Mouse (Mus musculus) neural tube, embryonic 12.5 days (tissue): ENCODE measurements around the gene Gm17364. TPM values are rescaled to one million over a fixed set of nuclear protein-coding genes. Genes with fewer than 3 reads are reported as not detected.

ENCODE experiments used
- ATAC-seq: fragments of 200-750 bp; cut with Nextera tagmentation; 2 replicates; pipeline ENCODE4 v1.8.0; 2017; ENCODE audit warnings: low read depth, mild to moderate bottlenecking, moderate TSS enrichment, moderate library complexity; ENCODE audit not compliant: low FRiP score
- H3K27ac ChIP-seq: fragments of 300-500 bp; sonication (generic); 2 replicates; pipeline ENCODE4 v1.5.1; 2016
- H3K27me3 ChIP-seq: fragments of 300-500 bp; sonication (generic); replicated peaks from 2 replicates; pipeline ENCODE4 v1.6.1; 2016; ENCODE audit warnings: mild to moderate bottlenecking
- H3K36me3 ChIP-seq: fragments of 300-500 bp; sonication (generic); 2 replicates; pipeline ENCODE4 v1.6.1; 2016; ENCODE audit warnings: mild to moderate bottlenecking
- H3K4me1 ChIP-seq: fragments of 300-500 bp; sonication (generic); 2 replicates; pipeline ENCODE4 v1.6.1; 2016
- H3K4me2 ChIP-seq: fragments of 300-500 bp; sonication (generic); replicated peaks from 2 replicates; pipeline ENCODE4 v1.6.1; 2016; ENCODE audit warnings: mild to moderate bottlenecking
- H3K4me3 ChIP-seq: fragments of 300-500 bp; sonication (generic); 2 replicates; pipeline ENCODE4 v1.5.1; 2016
- H3K9ac ChIP-seq: fragments of 300-500 bp; sonication (generic); 2 replicates; pipeline ENCODE4 v1.6.1; 2016; ENCODE audit warnings: mild to moderate bottlenecking
- H3K9me3 ChIP-seq: fragments of 300-500 bp; sonication (generic); 2 replicates; pipeline ENCODE4 v1.6.1; 2016; ENCODE audit warnings: mild to moderate bottlenecking
- WGBS: fragments of 180-500 bp; shearing (Covaris S2); methylation state at CpG from one replicate; pipeline ENCODE4 v1.1.7; 2016; 5-methylcytosine and 5-hydroxymethylcytosine counted together
- polyA plus RNA-seq: library from polyadenylated mRNA; unstranded; fragments of >200 nt; fragmentation: Nextera tagmentation; extraction: Ambion mirVana; gene quantifications from 2 replicates; pipeline ENCODE4 v1.2.1, GENCODE M21; 2016

The Gm17364 gene
- not detected in 2 replicates for polyA plus RNA-seq

DNA sequence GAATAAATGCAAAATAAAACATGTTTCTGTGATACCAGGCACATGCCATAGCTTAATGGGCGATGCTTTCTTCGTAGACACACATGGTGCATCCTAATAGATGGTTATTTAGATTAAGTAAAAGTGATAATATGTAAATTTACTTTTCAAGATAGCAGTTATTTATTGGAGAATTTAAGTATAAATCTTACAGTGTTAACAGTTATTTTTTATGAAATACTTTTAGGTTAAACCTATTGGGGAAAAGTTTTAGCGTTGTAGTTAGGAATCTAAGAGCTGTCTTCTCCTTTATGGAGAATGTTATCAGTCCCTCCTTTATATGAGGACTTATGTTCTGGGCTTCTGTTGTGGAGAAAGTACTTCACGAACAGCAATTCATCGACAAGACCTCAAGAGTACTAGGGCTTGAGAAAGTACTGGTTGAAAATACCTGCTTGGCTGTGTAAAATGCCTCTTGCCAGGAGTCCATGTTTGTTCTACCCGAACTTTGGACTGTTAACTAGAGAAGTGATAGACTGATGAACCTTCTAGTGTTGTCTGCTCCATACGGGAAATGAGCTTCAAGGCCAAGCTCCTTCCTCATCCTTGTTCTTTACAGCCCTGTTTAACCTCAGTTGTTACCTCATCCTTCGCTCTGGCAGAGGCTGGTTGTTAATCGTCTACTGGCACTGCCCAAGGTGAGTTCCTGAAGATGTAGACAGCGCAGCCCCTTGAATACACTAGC lies at the start of gene Gm17364:
Gene Gm17364 (minus strand): TSS at position 51 of the 724 bp plus-strand sequence.
- Histone ChIP-seq H3K4me2 (no peak within 1 kb of the TSS), H3K36me3 (no peaks in the 10 kb centered on the region), H3K9me3 (no peaks in the 10 kb centered on the region; the same call in 1 of the 2 replicates), H3K4me3 (no peak within 1 kb of the TSS), H3K9ac (no peak within 1 kb of the TSS), H3K27ac (no peak within 1 kb of the TSS), H3K27me3 (no peaks in the 10 kb centered on the region), H3K4me1 (no peaks in the 10 kb centered on the region)
- no peak for ATAC-seq
- WGBS = 95% methylated on average over 10 of the region's 10 CpGs

DNA sequence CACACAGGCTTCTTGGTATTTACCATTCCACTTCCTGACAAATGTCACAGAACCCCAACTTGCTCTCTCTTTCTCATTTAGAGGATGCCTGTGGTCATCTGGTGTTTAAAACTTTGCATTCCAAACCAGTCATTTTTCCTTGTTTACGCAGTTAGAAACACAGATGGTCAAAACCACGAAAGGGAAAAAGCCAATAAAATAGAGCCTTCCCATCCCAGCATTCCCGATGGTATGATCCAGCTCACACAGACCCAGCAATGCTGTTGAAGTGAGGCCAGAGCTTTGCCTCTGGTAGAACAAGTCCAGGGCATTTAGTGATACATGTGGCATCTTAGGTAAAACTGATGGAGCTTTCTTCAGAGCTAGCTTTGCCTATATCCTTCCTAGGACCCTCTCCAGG lies 47.7 kb upstream of the Gm17364 start:
- no peak overlapping the region for H3K4me2 ChIP-seq
- no peaks in the 10 kb centered on the region for H3K27me3 ChIP-seq
- 0 out of 2 replicates have a peak, but pooled peaks cover 2% of the 10 kb centered on the region for H3K4me1 ChIP-seq
- no peak overlapping the region for H3K27ac ChIP-seq
- no peaks in the 10 kb centered on the region for H3K9me3 ChIP-seq
- H3K9ac ChIP-seq = no peak overlapping the region
- H3K36me3 ChIP-seq = peaks cover 20% of the 10 kb centered on the region
- H3K4me3 ChIP-seq = no peak overlapping the region
- 91% methylated on average over 3 of the region's 3 CpGs for WGBS
- ATAC-seq = no peak

DNA sequence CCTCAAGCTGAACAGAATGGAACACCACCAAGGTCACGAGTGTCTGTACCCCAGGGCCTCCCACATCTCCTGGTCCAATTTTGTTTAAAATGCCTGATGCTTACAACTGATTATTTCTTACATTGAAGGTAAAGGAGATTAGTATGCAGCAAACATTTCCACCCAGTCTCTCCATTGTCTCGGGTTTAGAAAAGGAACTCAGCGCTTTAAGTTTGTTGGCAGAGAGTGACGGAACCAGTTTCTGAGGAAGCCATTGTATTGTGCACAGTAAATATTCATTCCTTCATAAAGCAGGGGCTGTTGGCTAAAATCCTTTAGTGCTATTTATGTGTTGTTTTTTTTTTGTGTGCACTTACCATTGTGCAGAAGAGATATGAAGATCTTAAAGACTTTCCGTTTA lies 47.0 kb upstream of the Gm17364 start:
- H3K4me3 ChIP-seq = no peak overlapping the region
- no peaks in the 10 kb centered on the region for H3K9me3 ChIP-seq
- 0 out of 2 replicates have a peak, but pooled peaks cover 2% of the 10 kb centered on the region for H3K4me1 ChIP-seq
- no peak overlapping the region for H3K4me2 ChIP-seq
- no peak overlapping the region for H3K9ac ChIP-seq
- peaks cover 27% of the 10 kb centered on the region for H3K36me3 ChIP-seq
- no peak overlapping the region for H3K27ac ChIP-seq
- WGBS = 61% methylated on average over 5 of the region's 5 CpGs
- no peaks in the 10 kb centered on the region for H3K27me3 ChIP-seq
- ATAC-seq = no peak

DNA sequence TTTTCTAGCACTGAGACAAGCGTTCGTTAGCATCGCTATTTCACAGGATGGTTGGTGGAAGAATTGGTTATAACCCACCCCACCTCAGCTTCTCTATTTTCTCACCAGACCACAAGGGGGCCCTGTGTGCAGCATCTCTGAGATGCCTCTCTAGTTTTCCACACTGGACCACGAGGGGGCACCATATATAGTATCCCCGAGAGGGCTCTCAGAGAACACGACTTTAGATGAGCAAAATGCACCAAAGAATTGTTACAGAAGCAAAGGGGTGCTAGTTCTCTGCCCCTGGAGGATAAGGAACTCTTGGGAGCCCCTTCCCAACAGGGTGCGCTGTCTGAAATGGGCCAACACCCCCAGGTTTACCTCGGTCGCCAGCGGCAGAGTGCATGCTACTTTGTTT lies 28.9 kb upstream of the Gm17364 start:
- H3K9me3 ChIP-seq = no peaks in the 10 kb centered on the region
- peaks cover 5% of the 10 kb centered on the region; the same call in 1 of the 2 replicates for H3K4me1 ChIP-seq
- H3K36me3 ChIP-seq = no peaks in the 10 kb centered on the region
- H3K4me2 ChIP-seq = no peak overlapping the region
- no peaks in the 10 kb centered on the region for H3K27me3 ChIP-seq
- 67% methylated on average over 10 of the region's 10 CpGs for WGBS
- ATAC-seq = no peak
- no peak overlapping the region for H3K27ac ChIP-seq
- no peak overlapping the region for H3K9ac ChIP-seq
- H3K4me3 ChIP-seq = no peak overlapping the region

DNA sequence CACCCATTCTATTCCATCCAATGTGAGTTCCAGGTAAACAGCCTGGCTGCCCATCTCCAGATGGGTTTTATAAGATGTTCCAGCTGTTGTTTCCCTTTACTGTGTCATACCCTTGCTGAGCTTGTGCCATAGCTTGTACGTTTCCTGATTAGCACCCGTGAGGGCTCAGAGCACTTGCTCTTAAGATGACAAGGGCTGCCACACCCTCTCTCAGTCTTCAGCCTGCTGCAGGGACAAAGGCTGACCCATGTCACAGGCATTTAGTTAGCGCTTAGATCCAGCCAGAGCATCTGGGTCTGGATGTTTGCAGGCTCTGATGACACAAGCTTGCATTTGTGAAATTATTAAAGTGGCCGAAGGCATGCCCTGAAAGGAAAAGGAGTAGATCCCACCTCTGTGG lies 26.3 kb upstream of the Gm17364 start:
- Histone ChIP-seq H3K4me3 (no peak overlapping the region), H3K9me3 (no peaks in the 10 kb centered on the region), H3K27ac (no peak overlapping the region), H3K4me2 (no peak overlapping the region), H3K27me3 (no peaks in the 10 kb centered on the region), H3K36me3 (no peaks in the 10 kb centered on the region), H3K9ac (no peak overlapping the region), H3K4me1 (peaks cover 12% of the 10 kb centered on the region)
- WGBS = 46% methylated on average over 4 of the region's 4 CpGs
- ATAC-seq = no peak

DNA sequence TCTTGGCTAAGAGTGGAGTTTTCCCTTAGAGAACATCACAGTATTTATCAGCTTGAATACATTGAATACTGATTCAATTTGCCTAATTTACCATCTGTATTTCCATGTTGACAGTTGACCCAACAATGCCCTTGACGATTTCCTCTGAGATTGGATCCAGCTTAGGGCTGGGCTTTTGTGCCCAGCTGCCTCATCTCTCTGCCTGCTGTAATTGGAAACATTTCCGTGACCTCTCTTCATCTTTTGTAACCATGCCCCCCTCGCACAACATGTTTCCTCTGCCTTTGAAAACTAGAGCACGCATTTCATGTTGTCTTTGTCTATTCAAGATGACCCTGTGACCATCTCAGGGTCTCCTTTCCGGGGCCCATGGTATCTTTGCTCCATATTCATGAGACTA lies 25.2 kb upstream of the Gm17364 start:
- Histone ChIP-seq H3K4me3 (no peak overlapping the region), H3K9me3 (no peaks in the 10 kb centered on the region), H3K4me1 (peaks cover 13% of the 10 kb centered on the region), H3K4me2 (no peak overlapping the region), H3K27ac (no peak overlapping the region), H3K9ac (no peak overlapping the region), H3K27me3 (no peaks in the 10 kb centered on the region), H3K36me3 (no peaks in the 10 kb centered on the region)
- WGBS = 10% methylated on average over 5 of the region's 5 CpGs
- ATAC-seq = no peak

DNA sequence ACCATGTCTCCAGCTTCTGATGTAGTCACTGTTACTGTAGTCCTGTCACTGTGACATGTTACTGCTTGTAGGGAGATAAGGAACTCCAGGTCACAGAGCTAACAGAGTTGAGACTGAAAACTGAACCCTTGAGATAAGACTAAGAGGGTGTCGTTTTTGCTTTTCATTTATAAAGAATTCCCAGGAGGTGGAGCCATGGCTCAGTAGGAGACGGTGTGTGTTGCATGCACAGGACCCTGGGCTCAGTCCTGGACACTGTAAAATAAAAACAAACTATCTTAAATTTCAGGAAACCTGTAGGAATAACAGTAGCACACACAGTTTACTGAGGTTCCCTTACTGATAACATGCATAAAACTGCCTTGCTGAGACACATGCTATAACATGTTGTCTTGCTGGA lies 24.8 kb upstream of the Gm17364 start:
- 31% methylated on average over 2 of the region's 2 CpGs for WGBS
- Histone ChIP-seq H3K9ac (no peak overlapping the region), H3K27ac (no peak overlapping the region), H3K4me3 (no peak overlapping the region), H3K4me1 (peaks cover 17% of the 10 kb centered on the region), H3K27me3 (no peaks in the 10 kb centered on the region), H3K36me3 (no peaks in the 10 kb centered on the region), H3K9me3 (no peaks in the 10 kb centered on the region), H3K4me2 (no peak overlapping the region)
- no peak for ATAC-seq

DNA sequence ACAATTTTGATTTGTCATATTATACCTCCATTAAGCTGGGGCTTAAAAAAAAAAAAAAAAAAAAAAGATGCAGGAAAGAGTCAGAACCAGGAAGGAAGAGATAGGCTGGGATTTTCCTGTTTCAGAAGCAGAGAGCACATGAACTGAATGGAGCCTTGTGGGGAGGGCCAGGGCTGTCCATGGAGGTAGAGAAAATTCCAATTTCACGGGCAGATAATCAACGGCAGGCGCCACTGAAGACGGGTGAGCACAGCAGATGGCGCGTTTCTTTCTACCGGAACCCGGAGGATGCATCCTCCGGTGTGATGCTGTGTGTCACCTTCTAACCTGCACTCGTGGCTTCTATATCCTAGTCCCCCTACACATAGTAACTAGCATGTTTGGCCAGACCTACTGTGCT lies 22.6 kb upstream of the Gm17364 start:
- Histone ChIP-seq H3K27ac (no peak overlapping the region), H3K4me1 (peaks cover 22% of the 10 kb centered on the region), H3K27me3 (no peaks in the 10 kb centered on the region), H3K9ac (no peak overlapping the region), H3K36me3 (no peaks in the 10 kb centered on the region), H3K4me2 (peak overlapping the region; percentile 29), H3K4me3 (no peak overlapping the region), H3K9me3 (0 out of 2 replicates have a peak, but pooled peaks cover 2% of the 10 kb centered on the region)
- ATAC-seq = peak; percentile 52; the same call in 1 of the 2 replicates
- WGBS = 28% methylated on average over 10 of the region's 10 CpGs

DNA sequence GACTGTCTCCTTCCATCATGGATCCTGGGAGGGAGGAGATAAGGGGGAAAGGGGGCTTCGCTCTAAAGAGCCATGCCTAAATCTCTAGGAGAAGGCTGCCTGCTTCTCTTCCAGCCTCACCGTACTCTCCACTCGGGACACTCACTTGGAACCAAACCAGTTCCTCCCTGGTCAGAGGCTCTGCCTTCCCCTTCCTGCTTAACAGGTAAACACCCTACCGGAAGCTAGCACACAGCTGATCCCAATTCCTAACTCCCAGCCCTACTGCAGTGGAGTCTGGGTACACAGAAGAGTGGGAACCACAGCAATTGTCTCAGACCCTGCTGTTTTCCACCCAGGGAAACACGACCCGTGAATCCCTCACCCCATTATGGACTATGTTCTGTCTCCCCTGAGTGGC lies 22.1 kb upstream of the Gm17364 start:
- 57% methylated on average over 6 of the region's 6 CpGs for WGBS
- H3K4me3 ChIP-seq = no peak overlapping the region

DNA sequence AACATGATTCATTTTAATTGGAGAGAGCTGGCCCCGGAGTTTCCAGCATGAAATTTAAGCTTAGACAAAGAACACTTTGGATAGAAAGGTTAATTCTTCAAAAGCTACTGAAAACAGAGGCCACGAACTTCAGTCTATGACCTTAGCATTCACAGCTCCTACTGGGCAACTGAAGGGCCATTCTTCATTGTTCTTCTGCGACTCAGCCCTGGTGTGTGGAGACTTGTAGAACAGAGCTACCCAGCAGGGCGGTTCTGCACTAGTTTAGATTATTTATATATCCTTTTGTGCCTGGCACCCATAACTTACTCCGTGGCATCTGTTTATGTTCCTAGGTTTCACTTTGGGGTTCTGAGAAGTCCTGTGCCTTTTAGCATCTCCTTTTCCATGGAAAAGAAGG lies 19.8 kb upstream of the Gm17364 start:
- Histone ChIP-seq H3K4me2 (no peak overlapping the region), H3K27ac (no peak overlapping the region), H3K9ac (no peak overlapping the region), H3K9me3 (0 out of 2 replicates have a peak, but pooled peaks cover 3% of the 10 kb centered on the region), H3K4me3 (no peak overlapping the region), H3K36me3 (no peaks in the 10 kb centered on the region), H3K27me3 (no peaks in the 10 kb centered on the region), H3K4me1 (peaks cover 17% of the 10 kb centered on the region)
- 13% methylated on average over 5 of the region's 5 CpGs for WGBS
- no peak for ATAC-seq

More for the DNA sequence above, 22.1 kb upstream of the Gm17364 start:
- Histone ChIP-seq H3K9me3 (0 out of 2 replicates have a peak, but pooled peaks cover 3% of the 10 kb centered on the region), H3K27ac (no peak overlapping the region), H3K27me3 (no peaks in the 10 kb centered on the region), H3K4me1 (peaks cover 22% of the 10 kb centered on the region), H3K4me2 (no peak overlapping the region), H3K36me3 (no peaks in the 10 kb centered on the region), H3K9ac (no peak overlapping the region)
- ATAC-seq = no peak

DNA sequence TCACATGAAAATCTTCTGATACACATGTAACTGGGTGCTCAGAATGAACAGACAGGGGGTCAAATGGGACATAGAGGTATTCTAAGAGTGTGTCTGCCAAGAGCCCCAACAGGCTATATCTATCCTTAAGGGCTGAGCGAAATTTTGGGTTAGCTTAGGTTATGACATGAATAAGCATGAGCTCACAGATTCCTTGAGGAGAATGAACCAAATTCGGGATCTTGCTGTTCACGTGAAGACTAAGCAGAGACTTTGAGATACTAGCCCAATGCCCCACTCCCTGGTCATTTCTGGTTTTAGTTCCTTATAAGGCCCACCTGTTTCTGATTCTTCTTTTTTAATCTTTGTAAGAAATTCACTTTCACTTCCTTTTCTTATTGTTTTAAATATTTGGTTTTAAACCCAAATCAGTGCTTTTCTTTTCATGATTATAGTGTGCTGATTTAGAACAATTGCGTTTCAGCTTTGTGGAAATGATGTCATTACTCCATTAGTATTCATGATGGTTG lies 17.7 kb upstream of the Gm17364 start:
- no peaks in the 10 kb centered on the region for H3K36me3 ChIP-seq

DNA sequence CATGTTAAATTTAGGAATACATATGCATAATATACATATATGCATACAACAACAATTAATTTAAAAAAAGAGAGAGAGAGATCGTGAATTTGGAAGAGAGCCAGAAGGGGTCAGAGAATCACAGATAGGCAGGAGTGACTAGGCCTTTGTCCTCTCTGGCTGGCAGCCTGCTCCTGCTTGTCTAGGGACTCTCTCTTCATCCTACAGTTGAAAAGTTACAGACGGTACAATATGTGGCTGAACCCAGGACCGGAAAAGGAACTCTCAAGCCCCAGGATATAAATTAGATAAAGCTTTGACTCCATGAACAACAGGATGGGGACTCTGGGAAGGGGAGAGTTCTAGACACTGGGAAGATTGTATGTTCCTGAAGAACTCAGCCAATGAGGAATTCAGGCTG lies 12.5 kb upstream of the Gm17364 start:
- Histone ChIP-seq H3K4me3 (no peak overlapping the region), H3K9ac (no peak overlapping the region), H3K27ac (no peak overlapping the region), H3K4me1 (no peaks in the 10 kb centered on the region; the same call in 1 of the 2 replicates), H3K9me3 (0 out of 2 replicates have a peak, but pooled peaks cover under 1% of the 10 kb centered on the region), H3K4me2 (no peak overlapping the region), H3K36me3 (no peaks in the 10 kb centered on the region), H3K27me3 (no peaks in the 10 kb centered on the region)
- WGBS = 68% methylated on average over 3 of the region's 3 CpGs
- no peak for ATAC-seq

More for the DNA sequence above, 17.7 kb upstream of the Gm17364 start:
- Histone ChIP-seq H3K9me3 (0 out of 2 replicates have a peak, but pooled peaks cover 3% of the 10 kb centered on the region), H3K9ac (no peak overlapping the region), H3K4me3 (no peak overlapping the region), H3K27me3 (no peaks in the 10 kb centered on the region), H3K4me2 (no peak overlapping the region), H3K27ac (no peak overlapping the region), H3K4me1 (peaks cover 17% of the 10 kb centered on the region)
- no peak for ATAC-seq
- 83% methylated on average over 4 of the region's 4 CpGs for WGBS
